Mouse (Mus musculus) ovary, postnatal 14 days (tissue): ENCODE data around the gene Hk2.
"Not testable (repeated sequence)": the region's sequence is repeated elsewhere in the genome, so short reads cannot be mapped to it uniquely, and the experiment has no call there.

Experiments used
- DNase-seq: peaks from one replicate; pipeline ENCODE4 v3.0.0; 2022; ENCODE audit warnings: low spot score

Hk2 gene

DNA sequence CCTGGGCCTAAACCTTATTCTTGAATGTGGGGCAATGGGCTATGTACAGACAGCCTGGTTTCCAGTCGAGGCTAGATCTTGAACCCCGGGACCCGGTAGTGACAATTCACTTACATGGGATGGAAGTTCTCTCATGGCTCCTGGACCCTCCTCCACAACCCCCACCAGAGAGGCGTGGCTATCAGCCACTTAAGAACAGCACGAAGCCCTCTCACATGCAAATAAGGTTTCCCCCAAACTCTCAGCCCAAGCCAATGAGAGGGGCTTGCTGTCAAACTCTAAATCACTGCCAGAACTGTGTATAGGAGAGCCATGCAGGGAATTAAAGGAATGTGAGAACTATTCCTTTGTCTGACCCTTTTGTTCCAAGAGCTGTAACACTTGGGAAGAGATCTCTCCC lies 85.7 kb downstream of the Hk2 start:
- DNase-seq = not testable (repeated sequence)

DNA sequence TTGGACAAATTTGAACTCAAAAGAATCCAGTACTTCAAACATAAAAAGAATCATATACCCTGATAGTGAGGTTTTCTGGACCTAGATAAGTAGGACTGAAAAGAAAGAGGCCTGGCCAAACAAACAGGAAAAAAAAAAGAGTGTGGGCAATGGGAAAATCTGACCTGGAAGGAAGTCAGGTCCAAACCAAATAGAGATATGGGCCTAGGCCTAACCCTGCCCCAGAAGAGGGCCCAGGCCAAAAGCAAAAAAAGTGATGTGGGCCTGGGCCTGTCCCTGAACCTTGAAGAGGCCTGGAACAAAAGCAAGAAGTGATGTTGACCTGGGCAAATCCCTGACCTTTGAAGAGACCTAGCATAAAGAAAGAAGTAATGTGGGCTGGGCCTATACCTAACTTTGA lies 90.1 kb downstream of the Hk2 start:
- DNase-seq = no peak

DNA sequence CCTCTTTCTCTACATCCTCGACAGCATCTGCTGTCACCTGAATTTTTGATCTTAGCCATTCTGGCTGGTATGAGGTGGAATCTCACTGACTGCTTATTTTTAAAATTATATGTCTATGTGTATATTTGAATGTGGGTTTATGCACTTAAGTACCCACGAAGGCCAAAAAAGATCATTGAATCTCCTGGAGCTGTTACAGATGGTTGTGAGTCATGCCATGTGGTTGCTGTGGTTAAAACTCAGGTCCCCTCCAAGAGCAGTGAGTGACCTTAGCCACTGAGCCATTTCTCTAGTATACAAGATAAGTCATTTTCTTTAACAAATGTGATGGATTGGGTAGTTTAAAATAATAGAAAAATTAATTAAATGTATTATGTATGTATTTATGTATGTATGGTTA lies 95.0 kb downstream of the Hk2 start:
- DNase-seq = not testable (repeated sequence)

DNA sequence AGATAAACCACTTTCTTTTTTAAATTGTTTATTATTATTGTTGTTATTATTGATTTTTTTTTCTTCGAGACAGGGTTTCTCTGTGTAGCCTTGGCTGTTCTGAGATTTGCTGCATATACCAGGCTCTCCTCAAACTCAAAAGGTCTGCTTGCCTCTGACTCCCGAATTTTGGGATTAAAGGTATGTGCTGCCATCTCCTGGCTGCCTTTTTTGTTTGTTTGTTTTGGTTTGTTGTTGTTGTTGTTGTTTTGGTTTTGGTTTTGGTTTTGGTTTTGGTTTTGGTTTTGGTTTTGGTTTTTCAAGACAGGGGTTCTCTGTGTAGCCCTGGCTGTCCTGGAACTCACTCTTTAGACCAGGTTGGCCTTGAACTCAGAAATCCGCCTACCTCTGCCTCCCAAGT lies 96.6 kb downstream of the Hk2 start:
- not testable (repeated sequence) for DNase-seq
